Mouse (Mus musculus) liver, embryonic 14.5 days (tissue): ENCODE results near the gene Marf1. TPM values are rescaled to one million over a fixed set of nuclear protein-coding genes. Genes with fewer than 3 reads are reported as not detected.

Source experiments
- ATAC-seq: fragments of 200-750 bp; cut with Nextera tagmentation; 2 replicates; pipeline ENCODE4 v1.8.0; 2017; ENCODE audit warnings: moderate number of reproducible peaks, mild to moderate bottlenecking, moderate library complexity; ENCODE audit not compliant: insufficient read depth
- DNase-seq, 3 experiments: peaks; one replicate each; pipeline ENCODE4 v3.0.0-alpha.2; 2012 to 2013; ENCODE audit warnings: low read depth in 3 of 3, low spot score in 3 of 3
- H3K27ac ChIP-seq: fragments of 300-500 bp; sonication (generic); 2 replicates; pipeline ENCODE4 v1.5.1; 2014; ENCODE audit warnings: moderate library complexity, mild to moderate bottlenecking, control low read depth, inconsistent platforms
- H3K27me3 ChIP-seq: fragments of 300-500 bp; sonication (generic); 2 replicates; pipeline ENCODE4 v1.6.1; 2014; ENCODE audit warnings: mild to moderate bottlenecking, low read length, moderate library complexity; ENCODE audit not compliant: control insufficient read depth, insufficient read depth
- H3K36me3 ChIP-seq: fragments of 300-500 bp; sonication (generic); replicated peaks from 2 replicates; pipeline ENCODE4 v1.6.1; 2014; ENCODE audit warnings: low read depth; ENCODE audit not compliant: control insufficient read depth, insufficient read depth
- H3K4me1 ChIP-seq, 2 experiments: fragments of 200-500 bp in 1 of 2; fragments of 300-500 bp in 1 of 2; sonication (generic) in 1 of 2; replicated peaks; 2 replicates each; pipeline ENCODE4 v1.6.1; 2012 to 2014; ENCODE audit warnings: antibody characterized with exemption in 1 of 2, inconsistent platforms in 1 of 2, low read length in 1 of 2; ENCODE audit not compliant: control insufficient read depth in 2 of 2, insufficient read depth in 2 of 2
- H3K4me2 ChIP-seq: fragments of 300-500 bp; sonication (generic); 2 replicates; pipeline ENCODE4 v1.6.1; 2014; ENCODE audit warnings: low read depth, mild to moderate bottlenecking, control low read depth, moderate library complexity
- H3K4me3 ChIP-seq, 2 experiments: fragments of 200-500 bp in 1 of 2; fragments of 300-500 bp in 1 of 2; sonication (generic) in 1 of 2; 2 replicates each; pipeline ENCODE4 v1.5.1; 2012 to 2014; ENCODE audit warnings: low read depth in 2 of 2, low read length in 2 of 2, mild to moderate bottlenecking in 2 of 2, control low read depth in 1 of 2, inconsistent platforms in 1 of 2, moderate library complexity in 1 of 2; ENCODE audit not compliant: insufficient read depth in 1 of 2
- H3K9ac ChIP-seq: fragments of 300-500 bp; sonication (generic); replicated peaks from 2 replicates; pipeline ENCODE4 v1.6.1; 2014; ENCODE audit warnings: mild to moderate bottlenecking, control low read depth, moderate library complexity
- H3K9me3 ChIP-seq: fragments of 300-500 bp; sonication (generic); 2 replicates; pipeline ENCODE4 v1.6.1; 2016; ENCODE audit warnings: low read length, mixed read lengths; ENCODE audit not compliant: control insufficient read depth
- CTCF ChIP-seq: IDR thresholded peaks from 2 replicates; pipeline ENCODE4 v1.5.1; 2016; ENCODE audit warnings: antibody characterized with exemption, low read depth, control low read depth
- EP300 ChIP-seq: IDR thresholded peaks from 2 replicates; pipeline ENCODE4 v1.6.1; 2016; ENCODE audit warnings: antibody characterized with exemption, low read depth
- WGBS: fragments of 180-500 bp; shearing (Covaris S2); extraction: QIAGEN DNeasy Blood & Tissue Kit; methylation state at CpG from one replicate; pipeline ENCODE4 v1.1.7; 2014; ENCODE audit not compliant: insufficient replicate concordance; 5-methylcytosine and 5-hydroxymethylcytosine counted together
- polyA plus RNA-seq, 2 experiments: library from polyadenylated mRNA; depleted of rRNA in 1 of 2; stranded (reverse) in 1 of 2; unstranded in 1 of 2; fragments of >200 nt; fragmentation: Nextera tagmentation in 1 of 2; extraction: Ambion mirVana in 1 of 2; gene quantifications; 2 replicates each; pipeline versions ENCODE4 v1.2.1 to v1.2.3; 2012 to 2014

Marf1 gene
- polyA plus RNA-seq (2012; rRNA removed) (4.2 and 4.7 TPM in 2 replicates), polyA plus RNA-seq (2014; fragmentation: Nextera tagmentation; extraction: Ambion mirVana) (5.9 and 6.3 TPM in 2 replicates)

GRCm38 (mm10) chr16:14162988-14163416 is at the start of gene Marf1, which contains the start of gene Nde1:
TSS of gene Marf1 (minus strand) at chr16:14163351.
TSS of gene Nde1 (plus strand) at chr16:14163275.
- H3K27me3 ChIP-seq = no peaks in the 10 kb centered on the region
- no peaks in the 10 kb centered on the region for H3K9me3 ChIP-seq
- peaks cover 32 to 39% of the 10 kb centered on the region in 2 experiments for H3K4me1 ChIP-seq
- TF ChIP-seq CTCF (no peak), EP300 (no peak)
- H3K4me2 ChIP-seq = peak within 1 kb of the TSS; percentile 96
- DNase-seq (peak; percentile 91 to 93 (median 93)), ATAC-seq (peak; percentile 86)
- H3K27ac ChIP-seq = peak within 1 kb of the TSS; percentile 86
- under 1% methylated on average over 41 of the region's 43 CpGs for whole genome bisulfite sequencing
- H3K36me3 ChIP-seq = 0 out of 2 replicates have a peak, but pooled peaks cover 4% of the 10 kb centered on the region
- peak within 1 kb of the TSS; percentile 98 for H3K9ac ChIP-seq
- H3K4me3 ChIP-seq = peak within 1 kb of the TSS; percentile 93 to 96

- H3K9ac ChIP-seq = no peak overlapping the region
- no peak for DNase-seq
- 52% methylated on average over 4 of the region's 4 CpGs for WGBS
Measured at GRCm38 (mm10) chr16:14198798-14199197, 35.6 kb upstream of the Marf1 start.

GRCm38 (mm10) chr16:14195427-14195826 is 32.3 kb upstream of the Marf1 start:
- 14% methylated on average over 1 of the region's 1 CpGs for WGBS
- no peak for ATAC-seq
- H3K4me1 ChIP-seq = no peaks in the 10 kb centered on the region

More at GRCm38 (mm10) chr16:14198798-14199197, 35.6 kb upstream of the Marf1 start:
- Histone ChIP-seq H3K4me3 (no peak overlapping the region), H3K27me3 (no peaks in the 10 kb centered on the region), H3K9me3 (no peaks in the 10 kb centered on the region), H3K4me2 (no peak overlapping the region), H3K4me1 (no peaks in the 10 kb centered on the region), H3K27ac (no peak overlapping the region), H3K36me3 (no peaks in the 10 kb centered on the region)
- ATAC-seq = no peak
- TF ChIP-seq CTCF (no peak), EP300 (no peak)

GRCm38 (mm10) chr16:14194164-14194950 is 31.2 kb upstream of the Marf1 start:
- no peak overlapping the region for H3K9ac ChIP-seq
- H3K4me1 ChIP-seq = no peaks in the 10 kb centered on the region
- no peaks in the 10 kb centered on the region for H3K9me3 ChIP-seq
- WGBS = 57% methylated on average over 9 of the region's 9 CpGs
- TF ChIP-seq CTCF (no peak), EP300 (no peak)
- no peak overlapping the region for H3K4me2 ChIP-seq
- H3K27ac ChIP-seq = no peak overlapping the region
- no peak overlapping the region for H3K4me3 ChIP-seq
- H3K36me3 ChIP-seq = peaks cover 37% of the 10 kb centered on the region
- ATAC-seq (no peak), DNase-seq (no peak)
- no peaks in the 10 kb centered on the region for H3K27me3 ChIP-seq

More at GRCm38 (mm10) chr16:14195427-14195826, 32.3 kb upstream of the Marf1 start:
- H3K27ac ChIP-seq = no peak overlapping the region
- TF ChIP-seq EP300 = no peak
- peak; percentile 77 for TF ChIP-seq CTCF
- H3K36me3 ChIP-seq = peaks cover 26% of the 10 kb centered on the region
- DNase-seq = peak; percentile 16 to 33 (median 30)
- no peak overlapping the region for H3K4me2 ChIP-seq
- H3K27me3 ChIP-seq = no peaks in the 10 kb centered on the region
- no peak overlapping the region for H3K9ac ChIP-seq
- no peaks in the 10 kb centered on the region for H3K9me3 ChIP-seq
- no peak overlapping the region for H3K4me3 ChIP-seq

GRCm38 (mm10) chr16:14185516-14185915 is 22.4 kb upstream of the Marf1 start:
- ATAC-seq (no peak), DNase-seq (no peak)
- Histone ChIP-seq H3K9me3 (no peaks in the 10 kb centered on the region), H3K9ac (no peak overlapping the region), H3K4me1 (no peaks in the 10 kb centered on the region), H3K36me3 (peaks cover 83% of the 10 kb centered on the region), H3K4me2 (no peak overlapping the region), H3K4me3 (no peak overlapping the region), H3K27ac (no peak overlapping the region), H3K27me3 (no peaks in the 10 kb centered on the region)
- WGBS = 87% methylated on average over 5 of the region's 5 CpGs
- no peak for TF ChIP-seq EP300
- no peak for TF ChIP-seq CTCF
